Mouse (Mus musculus): ENCODE measurements at regions not wholly inside any gene's neighbourhood (a gene's known extent, or its start where the extent isn't known, plus 50 kb on each side); places are given as distances from the start of the nearest gene placed in this dataset.

- no peak overlapping the region for H3K27ac ChIP-seq
- H3K4me1 ChIP-seq (replicated peaks), result peaks cover 12% of the 10 kb centered on the region
These were observed 149.1 kb upstream of the Cdh4 start for GRCm38 (mm10) chr2:179293114-179293513.

GRCm38 (mm10) chr2:179297057-179297456, 145.2 kb upstream of the Cdh4 start:
- Histone ChIP-seq H3K4me2 (no peak overlapping the region), H3K27ac (no peak overlapping the region), H3K36me3 (no peaks in the 10 kb centered on the region), H3K4me3 (replicated peaks) (no peak overlapping the region), H3K9me3 (no peaks in the 10 kb centered on the region), H3K27me3 (no peaks in the 10 kb centered on the region), H3K9ac (replicated peaks) (no peak overlapping the region), H3K4me1 (replicated peaks) (no peaks in the 10 kb centered on the region)
- WGBS, result 85% methylated on average over 9 of the region's 9 CpGs
- no peak for ATAC-seq (ENCODE audit: insufficient number of reproducible peaks, insufficient read depth, low FRiP score, low TSS enrichment, low read depth)

More at GRCm38 (mm10) chr2:179293114-179293513, 149.1 kb upstream of the Cdh4 start:
- no peaks in the 10 kb centered on the region for H3K36me3 ChIP-seq
- H3K9ac ChIP-seq (replicated peaks), result no peak overlapping the region
- ATAC-seq (ENCODE audit: insufficient number of reproducible peaks, insufficient read depth, low FRiP score, low TSS enrichment, low read depth), result no peak
- WGBS, result 74% methylated on average over 8 of the region's 8 CpGs
- H3K27me3 ChIP-seq, result no peaks in the 10 kb centered on the region
- H3K4me2 ChIP-seq, result no peak overlapping the region
- no peaks in the 10 kb centered on the region for H3K9me3 ChIP-seq
- no peak overlapping the region for H3K4me3 ChIP-seq (replicated peaks)

GRCm38 (mm10) chr2:179303765-179304164, 138.5 kb upstream of the Cdh4 start:
- Histone ChIP-seq H3K9ac (replicated peaks) (no peak overlapping the region), H3K36me3 (no peaks in the 10 kb centered on the region), H3K27me3 (peaks cover 12% of the 10 kb centered on the region), H3K4me3 (replicated peaks) (no peak overlapping the region), H3K4me1 (replicated peaks) (peaks cover 11% of the 10 kb centered on the region), H3K9me3 (no peaks in the 10 kb centered on the region), H3K4me2 (no peak overlapping the region), H3K27ac (no peak overlapping the region)
- no peak for ATAC-seq (ENCODE audit: insufficient number of reproducible peaks, insufficient read depth, low FRiP score, low TSS enrichment, low read depth)
- WGBS, result 43% methylated on average over 8 of the region's 8 CpGs

- Histone ChIP-seq H3K27me3 (peaks cover 12% of the 10 kb centered on the region), H3K9ac (replicated peaks) (no peak overlapping the region), H3K4me2 (no peak overlapping the region), H3K9me3 (no peaks in the 10 kb centered on the region), H3K4me3 (replicated peaks) (no peak overlapping the region), H3K27ac (no peak overlapping the region), H3K4me1 (replicated peaks) (peaks cover 11% of the 10 kb centered on the region), H3K36me3 (no peaks in the 10 kb centered on the region)
- no peak for ATAC-seq (ENCODE audit: insufficient number of reproducible peaks, insufficient read depth, low FRiP score, low TSS enrichment, low read depth)
- 20% methylated on average over 11 of the region's 11 CpGs for WGBS
These were observed 134.8 kb upstream of the Cdh4 start for GRCm38 (mm10) chr2:179307286-179307931.

GRCm38 (mm10) chr2:179307932-179308303, 134.3 kb upstream of the Cdh4 start:
- Histone ChIP-seq H3K9me3 (no peaks in the 10 kb centered on the region), H3K27ac (no peak overlapping the region), H3K4me2 (no peak overlapping the region), H3K9ac (replicated peaks) (no peak overlapping the region), H3K4me3 (replicated peaks) (no peak overlapping the region), H3K27me3 (peaks cover 12% of the 10 kb centered on the region), H3K36me3 (no peaks in the 10 kb centered on the region), H3K4me1 (replicated peaks) (peaks cover 11% of the 10 kb centered on the region)
- no peak for ATAC-seq (ENCODE audit: insufficient number of reproducible peaks, insufficient read depth, low FRiP score, low TSS enrichment, low read depth)
- WGBS, result 65% methylated on average over 3 of the region's 3 CpGs

- Histone ChIP-seq H3K4me2 (no peak overlapping the region), H3K27me3 (no peaks in the 10 kb centered on the region), H3K4me3 (replicated peaks) (no peak overlapping the region), H3K27ac (no peak overlapping the region), H3K36me3 (no peaks in the 10 kb centered on the region), H3K9me3 (peaks cover 3% of the 10 kb centered on the region; the same call in 1 of the 2 replicates), H3K9ac (replicated peaks) (no peak overlapping the region), H3K4me1 (replicated peaks) (no peaks in the 10 kb centered on the region)
- no peak for ATAC-seq (ENCODE audit: insufficient number of reproducible peaks, insufficient read depth, low FRiP score, low TSS enrichment, low read depth)
- 80% methylated on average over 6 of the region's 6 CpGs for WGBS
These were observed 124.2 kb upstream of the Cdh4 start for GRCm38 (mm10) chr2:179318046-179318445.

- Histone ChIP-seq H3K4me1 (replicated peaks) (no peaks in the 10 kb centered on the region), H3K36me3 (no peaks in the 10 kb centered on the region), H3K27ac (no peak overlapping the region), H3K4me2 (no peak overlapping the region), H3K9ac (replicated peaks) (no peak overlapping the region), H3K9me3 (no peaks in the 10 kb centered on the region), H3K27me3 (no peaks in the 10 kb centered on the region), H3K4me3 (replicated peaks) (no peak overlapping the region)
- 66% methylated on average over 5 of the region's 5 CpGs for WGBS
- no peak for ATAC-seq (ENCODE audit: insufficient number of reproducible peaks, insufficient read depth, low FRiP score, low TSS enrichment, low read depth)
These were observed 117.0 kb upstream of the Cdh4 start for GRCm38 (mm10) chr2:179325242-179325641.

- Histone ChIP-seq H3K9me3 (no peaks in the 10 kb centered on the region), H3K27ac (0 out of 2 replicates have a peak overlapping the region, but pooled peaks have one; percentile 59), H3K4me3 (replicated peaks) (no peak overlapping the region), H3K4me2 (no peak overlapping the region), H3K27me3 (no peaks in the 10 kb centered on the region), H3K9ac (replicated peaks) (no peak overlapping the region), H3K4me1 (replicated peaks) (peaks cover 11% of the 10 kb centered on the region), H3K36me3 (no peaks in the 10 kb centered on the region)
- no peak for ATAC-seq (ENCODE audit: insufficient number of reproducible peaks, insufficient read depth, low FRiP score, low TSS enrichment, low read depth)
- 48% methylated on average over 5 of the region's 5 CpGs for WGBS
These were observed 109.2 kb upstream of the Cdh4 start for GRCm38 (mm10) chr2:179332872-179333489.

- no peak overlapping the region for H3K9ac ChIP-seq (replicated peaks)
- H3K36me3 ChIP-seq, result no peaks in the 10 kb centered on the region
- H3K9me3 ChIP-seq, result no peaks in the 10 kb centered on the region
- no peaks in the 10 kb centered on the region for H3K27me3 ChIP-seq
- WGBS, result 51% methylated on average over 5 of the region's 5 CpGs
- H3K4me2 ChIP-seq, result no peak overlapping the region; the same call in 1 of the 2 replicates
- no peak for ATAC-seq (ENCODE audit: insufficient number of reproducible peaks, insufficient read depth, low FRiP score, low TSS enrichment, low read depth)
- H3K27ac ChIP-seq, result peak overlapping the region; percentile 59; the same call in 1 of the 2 replicates
- no peak overlapping the region for H3K4me3 ChIP-seq (replicated peaks)
- peaks cover 11% of the 10 kb centered on the region for H3K4me1 ChIP-seq (replicated peaks)
These were observed 108.6 kb upstream of the Cdh4 start for GRCm38 (mm10) chr2:179333587-179333986.

- 15% methylated on average over 1 of the region's 1 CpGs for WGBS
- ATAC-seq (ENCODE audit: insufficient number of reproducible peaks, insufficient read depth, low FRiP score, low TSS enrichment, low read depth), result no peak
These were observed 106.0 kb upstream of the Cdh4 start for GRCm38 (mm10) chr2:179336235-179336634.

GRCm38 (mm10) chr2:179352676-179353075, 89.6 kb upstream of the Cdh4 start:
- 77% methylated on average over 3 of the region's 3 CpGs for WGBS
- Histone ChIP-seq H3K4me3 (replicated peaks) (no peak overlapping the region), H3K9ac (replicated peaks) (no peak overlapping the region), H3K4me1 (replicated peaks) (no peaks in the 10 kb centered on the region), H3K9me3 (no peaks in the 10 kb centered on the region), H3K36me3 (no peaks in the 10 kb centered on the region), H3K27ac (no peak overlapping the region), H3K27me3 (no peaks in the 10 kb centered on the region), H3K4me2 (no peak overlapping the region)
- ATAC-seq (ENCODE audit: insufficient number of reproducible peaks, insufficient read depth, low FRiP score, low TSS enrichment, low read depth), result no peak

More at GRCm38 (mm10) chr2:179336235-179336634, 106.0 kb upstream of the Cdh4 start:
- H3K4me3 ChIP-seq (replicated peaks), result no peak overlapping the region
- H3K4me2 ChIP-seq, result no peak overlapping the region
- H3K27me3 ChIP-seq, result no peaks in the 10 kb centered on the region
- no peak overlapping the region for H3K27ac ChIP-seq
- peaks cover 11% of the 10 kb centered on the region for H3K4me1 ChIP-seq (replicated peaks)
- H3K9ac ChIP-seq (replicated peaks), result no peak overlapping the region
- H3K9me3 ChIP-seq, result no peaks in the 10 kb centered on the region
- no peaks in the 10 kb centered on the region for H3K36me3 ChIP-seq

GRCm38 (mm10) chr2:179354866-179355265, 87.4 kb upstream of the Cdh4 start:
- Histone ChIP-seq H3K36me3 (no peaks in the 10 kb centered on the region), H3K27ac (no peak overlapping the region), H3K4me3 (replicated peaks) (no peak overlapping the region), H3K4me1 (replicated peaks) (no peaks in the 10 kb centered on the region), H3K27me3 (no peaks in the 10 kb centered on the region), H3K9ac (replicated peaks) (no peak overlapping the region), H3K4me2 (no peak overlapping the region), H3K9me3 (no peaks in the 10 kb centered on the region)
- no peak for ATAC-seq (ENCODE audit: insufficient number of reproducible peaks, insufficient read depth, low FRiP score, low TSS enrichment, low read depth)
- 66% methylated on average over 5 of the region's 5 CpGs for WGBS

Data from limb, embryonic 12.5 days (tissue).